Mouse (Mus musculus) CD8-positive naive resting alpha-beta T cell, adult 2 months (primary cell): ENCODE data around the gene Pofut1.
A peak's percentile ranks its signal among the peaks of the same experiment; 100 is the strongest.

Source experiments
- DNase-seq, 2 experiments: peaks; one replicate each; pipeline ENCODE4 v3.0.0; 2022; ENCODE audit warnings: low read depth in 2 of 2, low spot score in 2 of 2

The Pofut1 gene

GRCm38 (mm10) chr2:153241250-153242014 is at the start of gene Pofut1, which contains the start of gene Plagl2:
Pofut1 (plus strand) TSS chr2:153241533.
Plagl2 (minus strand) TSS chr2:153241426.
- peak; percentile 78 to 81 for DNase-seq

- DNase-seq, result no peak
Observed at GRCm38 (mm10) chr2:153194255-153194654, 47.1 kb upstream of the Pofut1 start.

DNA sequence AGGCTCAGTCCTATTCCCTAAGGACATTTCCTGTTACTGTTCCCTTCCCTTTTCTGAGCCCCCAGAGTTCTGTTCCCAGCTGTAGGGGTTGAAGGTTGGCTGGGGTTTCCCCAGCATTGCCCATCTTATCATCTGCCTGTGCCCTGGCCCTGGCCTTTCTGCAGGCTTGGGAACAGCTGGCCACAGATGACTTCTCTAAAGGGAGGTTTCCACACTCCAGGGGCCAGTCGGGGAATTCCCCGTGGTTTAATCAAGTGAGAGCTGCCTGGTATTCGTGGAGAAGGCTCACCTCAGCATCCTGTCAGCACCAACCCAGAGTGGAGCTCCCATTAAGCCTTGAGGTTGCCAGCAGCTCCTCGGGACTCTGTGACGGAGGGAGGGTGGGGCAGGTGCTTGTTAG is 42.8 kb upstream of the Pofut1 start:
- no peak for DNase-seq

DNA sequence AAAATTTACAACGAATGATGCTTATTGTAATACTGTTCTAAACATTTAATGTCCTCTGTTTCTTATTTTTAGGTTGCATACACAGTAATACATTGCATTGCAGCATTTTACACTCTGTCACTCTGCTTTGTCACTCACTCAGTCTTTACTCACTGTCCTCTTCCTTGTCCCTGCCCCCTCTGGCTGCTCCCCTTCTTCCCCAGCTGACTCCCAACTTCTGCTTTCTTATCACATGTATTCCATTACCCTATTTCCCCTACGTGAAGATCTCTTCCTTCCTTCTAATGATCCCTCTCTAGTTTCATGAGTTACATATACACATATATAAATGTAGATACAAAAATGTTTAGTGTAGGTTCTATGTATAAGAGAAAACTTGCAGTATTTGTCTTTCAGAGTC is 42.2 kb upstream of the Pofut1 start:
- no peak for DNase-seq

- DNase-seq, result no peak
Observed at GRCm38 (mm10) chr2:153202766-153203165, 38.6 kb upstream of the Pofut1 start.

DNA sequence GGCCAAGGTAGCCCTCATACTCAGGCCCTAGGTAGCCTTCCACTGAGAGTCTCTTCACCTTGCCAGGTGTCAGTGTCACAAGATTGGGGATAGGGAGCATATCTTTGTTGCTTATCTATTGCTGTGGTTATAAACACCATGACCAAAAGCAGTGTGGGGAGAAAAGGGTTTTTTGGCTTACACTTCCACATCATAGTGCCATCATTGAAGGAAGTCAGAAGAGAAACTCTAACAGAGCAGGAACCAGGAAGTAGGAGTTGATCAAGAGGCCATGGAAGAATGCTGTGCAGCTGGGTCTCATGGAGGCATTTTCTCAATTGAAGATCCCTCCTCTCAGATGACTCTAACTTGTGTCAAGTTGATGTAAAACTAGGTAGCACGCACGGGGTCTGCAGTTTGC is 33.2 kb upstream of the Pofut1 start:
- no peak for DNase-seq

- DNase-seq, result no peak
Observed at GRCm38 (mm10) chr2:153209286-153209685, 32.0 kb upstream of the Pofut1 start.

GRCm38 (mm10) chr2:153211451-153211850 is 29.9 kb upstream of the Pofut1 start:
- DNase-seq, result no peak

GRCm38 (mm10) chr2:153213351-153213750 is 28.0 kb upstream of the Pofut1 start:
- DNase-seq, result no peak

DNA sequence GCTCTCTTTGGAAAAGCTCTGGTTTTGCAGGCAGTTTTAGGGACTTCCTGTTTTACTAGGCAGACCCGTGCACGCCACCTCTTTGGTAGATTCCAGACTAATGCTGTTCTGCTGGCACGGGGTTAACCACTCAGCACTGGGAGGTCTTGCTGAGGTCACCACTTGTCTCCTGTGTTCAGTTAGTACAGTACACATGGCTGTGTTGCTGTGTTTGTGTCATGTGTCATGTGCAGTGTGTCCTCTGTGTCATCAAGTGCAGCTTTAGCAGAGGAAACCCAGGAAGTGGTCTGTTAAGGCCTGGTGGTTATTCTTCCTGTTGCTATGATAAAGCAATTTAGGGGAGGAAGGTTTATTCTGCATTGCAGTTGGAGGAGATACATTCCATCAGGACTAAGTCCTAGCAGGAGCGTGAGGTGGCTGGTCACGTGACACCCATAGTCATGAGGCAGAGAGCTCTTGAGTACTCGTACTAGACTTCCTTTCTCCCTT is 26.5 kb upstream of the Pofut1 start:
- DNase-seq, result peak; percentile 61 to 65

DNA sequence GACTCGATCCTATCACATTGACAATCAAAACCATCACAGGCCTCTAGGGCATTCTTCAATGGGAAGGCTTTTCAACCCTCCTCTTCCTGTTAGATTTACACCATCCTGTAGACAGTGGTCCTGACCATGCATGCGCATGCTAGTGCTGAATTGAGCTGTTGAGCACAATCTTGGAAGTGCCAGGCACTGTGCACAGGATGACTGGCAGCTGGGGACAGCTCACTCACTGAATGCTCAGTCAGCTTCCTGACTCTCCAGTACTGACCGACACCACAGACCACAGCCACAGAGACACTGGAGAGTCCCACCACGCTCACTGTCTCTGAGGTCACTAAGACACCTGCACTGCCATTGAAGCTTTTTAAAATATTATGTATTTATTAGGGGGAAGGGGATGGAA is 25.9 kb upstream of the Pofut1 start:
- no peak for DNase-seq

GRCm38 (mm10) chr2:153217826-153218340 is 23.4 kb upstream of the Pofut1 start:
- DNase-seq, result no peak

GRCm38 (mm10) chr2:153218516-153218915 is 22.8 kb upstream of the Pofut1 start:
- DNase-seq, result no peak

- no peak for DNase-seq
Observed at GRCm38 (mm10) chr2:153221620-153222019, 19.7 kb upstream of the Pofut1 start.

- no peak for DNase-seq
Observed at GRCm38 (mm10) chr2:153222130-153222529, 19.2 kb upstream of the Pofut1 start.

- no peak for DNase-seq
Observed at GRCm38 (mm10) chr2:153222566-153222965, 18.8 kb upstream of the Pofut1 start.

DNA sequence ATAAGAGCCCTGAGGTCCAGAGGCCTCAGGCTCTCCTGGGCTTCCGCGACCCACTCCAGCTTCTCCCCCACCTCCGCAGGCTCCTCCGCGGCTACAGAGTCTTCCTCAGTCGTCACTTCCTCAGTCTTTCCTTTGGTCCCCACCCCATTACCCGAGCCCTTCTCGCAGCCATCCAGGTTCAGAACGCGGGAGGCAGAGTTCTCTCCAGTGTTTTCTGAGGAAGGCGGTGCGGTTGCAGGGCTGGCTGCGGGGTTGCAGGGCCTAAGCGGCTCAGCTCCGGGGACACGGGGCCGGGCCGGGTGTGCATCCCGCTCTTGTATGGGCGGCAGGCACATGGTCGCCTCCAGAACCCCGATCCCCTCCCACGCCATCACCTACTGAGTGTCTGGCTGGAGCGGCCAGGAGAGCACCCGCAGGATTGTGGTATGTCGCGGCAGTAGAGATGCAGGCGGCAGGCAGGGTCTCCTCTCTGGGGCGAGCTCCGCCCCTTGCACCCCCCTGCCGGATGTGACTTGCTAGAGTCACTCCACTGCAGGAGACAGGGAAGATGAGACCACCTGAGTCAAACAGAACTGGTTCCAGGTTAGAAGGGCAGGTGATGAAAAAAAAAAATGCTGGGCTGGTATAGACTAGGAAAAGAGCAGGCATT is 16.3 kb upstream of the Pofut1 start, which contains the start of gene Tspyl3:
Gene Tspyl3 (minus strand): TSS at position 496 of the 649 bp plus-strand sequence.
- DNase-seq, result peak; percentile 36 to 54

DNA sequence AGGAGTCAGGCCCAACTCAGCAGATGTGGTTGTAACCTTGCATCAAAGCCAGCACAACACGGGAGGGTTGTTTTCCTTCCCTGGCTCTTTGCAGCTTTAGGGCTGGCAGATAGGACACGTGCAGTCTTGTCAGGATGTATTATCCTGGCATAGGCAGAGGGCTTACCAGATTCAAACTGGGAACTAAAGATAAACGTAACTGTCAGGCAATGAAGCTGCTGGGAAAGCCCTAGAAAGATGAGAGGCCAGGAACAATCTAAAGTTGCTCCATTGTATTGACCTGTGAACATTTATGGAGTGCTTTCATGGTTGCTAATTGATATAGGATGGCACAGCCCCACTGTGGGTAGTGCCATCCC is 15.8 kb upstream of the Pofut1 start:
- DNase-seq, result no peak

DNA sequence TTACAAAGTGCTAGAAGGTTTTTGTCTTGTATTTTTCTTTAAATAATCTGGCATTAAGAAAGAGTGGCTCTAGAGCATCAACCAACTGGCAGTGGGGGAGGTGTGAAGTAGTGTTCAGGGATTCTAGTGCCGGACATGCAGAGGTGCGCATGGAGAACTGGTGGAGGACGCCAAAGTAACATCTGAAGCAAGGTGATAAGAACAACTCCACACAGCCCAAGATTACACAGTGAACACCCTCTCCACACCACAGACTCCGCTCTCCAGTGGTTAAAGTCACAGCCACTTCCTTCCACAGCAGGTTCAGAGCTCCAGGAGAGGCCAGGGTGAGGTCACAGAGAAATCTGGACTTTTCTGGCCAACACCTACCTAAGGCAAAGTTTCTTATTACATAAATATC is 13.4 kb upstream of the Pofut1 start:
- DNase-seq, result no peak

DNA sequence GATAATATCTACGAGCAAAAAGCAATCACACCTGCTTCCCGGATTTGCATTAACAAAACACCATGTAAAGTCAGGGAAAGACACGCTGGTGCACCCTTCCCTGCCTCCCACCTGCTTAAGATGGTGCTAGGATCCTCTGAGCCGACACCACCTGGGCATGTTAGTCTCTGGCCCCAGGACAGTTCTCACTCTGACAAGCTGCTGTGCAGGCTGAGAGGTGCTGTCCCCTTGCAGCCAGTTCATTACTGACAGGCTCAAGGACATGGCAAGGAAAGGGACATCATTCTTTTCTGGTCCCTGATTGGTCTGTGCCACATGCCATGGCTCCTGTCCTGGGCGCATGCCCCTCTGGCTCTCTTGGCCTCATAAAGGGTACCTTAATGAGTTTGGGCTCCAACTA is 12.8 kb upstream of the Pofut1 start:
- DNase-seq, result no peak

- no peak for DNase-seq
Observed at GRCm38 (mm10) chr2:153237193-153237592, 4.1 kb upstream of the Pofut1 start.

DNA sequence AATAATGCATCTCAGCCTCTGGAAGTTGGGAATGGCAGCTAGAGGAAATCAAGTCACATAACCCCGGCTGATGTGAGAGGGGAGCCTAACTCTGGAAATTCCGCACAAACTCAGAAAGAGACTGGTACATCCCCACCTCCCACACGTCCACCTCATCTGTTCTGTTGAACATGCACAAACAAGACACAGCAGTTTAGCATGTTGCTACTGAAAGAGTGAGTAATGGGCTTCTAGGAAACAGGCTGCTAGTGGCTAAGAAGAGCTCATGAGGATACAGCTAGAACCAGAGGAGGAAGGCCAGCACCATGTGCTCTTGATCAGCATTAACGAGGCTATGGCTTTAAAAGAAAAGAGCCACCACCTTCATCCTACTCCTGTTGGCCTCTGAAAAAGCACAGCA is 3.4 kb upstream of the Pofut1 start:
- no peak for DNase-seq
